Mouse (Mus musculus) forebrain, postnatal 0 days (tissue): Measurements from ENCODE around the gene Mapk10. TPM values are rescaled to one million over a fixed set of nuclear protein-coding genes. Genes with fewer than 3 reads are reported as not detected.
"Not testable (repeated sequence)": the region's sequence is repeated elsewhere in the genome, so short reads cannot be mapped to it uniquely, and the experiment has no call there.

Experiments used
- ATAC-seq: fragments of 200-750 bp; cut with Nextera tagmentation; 2 replicates; pipeline ENCODE4 v1.8.0; 2017; ENCODE audit warnings: mild to moderate bottlenecking, moderate library complexity
- DNase-seq: peaks from one replicate; pipeline ENCODE4 v3.0.0-alpha.2; 2015
- H3K27ac ChIP-seq: fragments of 300-500 bp; sonication (generic); 2 replicates; pipeline ENCODE4 v1.5.1; 2014; ENCODE audit warnings: low read depth, mild to moderate bottlenecking, antibody characterized with exemption, low read length, moderate library complexity, mixed read lengths
- H3K27me3 ChIP-seq: fragments of 300-500 bp; sonication (generic); 2 replicates; pipeline ENCODE4 v1.6.1; 2014; ENCODE audit warnings: mild to moderate bottlenecking, low read length, mixed read lengths; ENCODE audit not compliant: insufficient read depth
- H3K36me3 ChIP-seq: fragments of 300-500 bp; sonication (generic); 2 replicates; pipeline ENCODE4 v1.6.1; 2014; ENCODE audit warnings: mild to moderate bottlenecking, moderate library complexity; ENCODE audit not compliant: insufficient read depth
- H3K4me1 ChIP-seq: fragments of 300-500 bp; sonication (generic); 2 replicates; pipeline ENCODE4 v1.6.1; 2014; ENCODE audit warnings: antibody characterized with exemption; ENCODE audit not compliant: insufficient read depth
- H3K4me2 ChIP-seq: fragments of 300-500 bp; sonication (generic); 2 replicates; pipeline ENCODE4 v1.6.1; 2014; ENCODE audit warnings: low read depth, mild to moderate bottlenecking, moderate library complexity
- H3K4me3 ChIP-seq: fragments of 300-500 bp; sonication (generic); 2 replicates; pipeline ENCODE4 v1.5.1; 2014; ENCODE audit warnings: low read depth, low read length, mixed read lengths
- H3K9ac ChIP-seq: fragments of 300-500 bp; sonication (generic); 2 replicates; pipeline ENCODE4 v1.6.1; 2014; ENCODE audit warnings: mild to moderate bottlenecking
- H3K9me3 ChIP-seq: fragments of 300-500 bp; sonication (generic); 2 replicates; pipeline ENCODE4 v1.6.1; 2016; ENCODE audit warnings: low read length
- CTCF ChIP-seq: sonication (generic); IDR thresholded peaks from 2 replicates; pipeline ENCODE4 v1.5.1; 2016; ENCODE audit warnings: antibody characterized with exemption, control low read depth, low read depth
- WGBS: fragments of 180-500 bp; shearing (Covaris S2); extraction: QIAGEN DNeasy Blood & Tissue Kit; methylation state at CpG from one replicate; pipeline ENCODE4 v1.1.7; 2014; 5-methylcytosine and 5-hydroxymethylcytosine counted together
- polyA plus RNA-seq: library from polyadenylated mRNA; unstranded; fragments of >200 nt; fragmentation: Nextera tagmentation; extraction: Ambion mirVana; gene quantifications from 2 replicates; pipeline ENCODE4 v1.2.1, GENCODE M21; 2015
- total RNA-seq: library from RNA; depleted of rRNA; stranded (reverse); fragments of >200 nt; gene quantifications from 2 replicates; pipeline ENCODE4 v1.2.3, GENCODE M21; 2014

Gene Mapk10
- total and polyA plus RNA-seq, 2 experiments from 2014 or later, result 41.5 to 89.2 TPM

DNA sequence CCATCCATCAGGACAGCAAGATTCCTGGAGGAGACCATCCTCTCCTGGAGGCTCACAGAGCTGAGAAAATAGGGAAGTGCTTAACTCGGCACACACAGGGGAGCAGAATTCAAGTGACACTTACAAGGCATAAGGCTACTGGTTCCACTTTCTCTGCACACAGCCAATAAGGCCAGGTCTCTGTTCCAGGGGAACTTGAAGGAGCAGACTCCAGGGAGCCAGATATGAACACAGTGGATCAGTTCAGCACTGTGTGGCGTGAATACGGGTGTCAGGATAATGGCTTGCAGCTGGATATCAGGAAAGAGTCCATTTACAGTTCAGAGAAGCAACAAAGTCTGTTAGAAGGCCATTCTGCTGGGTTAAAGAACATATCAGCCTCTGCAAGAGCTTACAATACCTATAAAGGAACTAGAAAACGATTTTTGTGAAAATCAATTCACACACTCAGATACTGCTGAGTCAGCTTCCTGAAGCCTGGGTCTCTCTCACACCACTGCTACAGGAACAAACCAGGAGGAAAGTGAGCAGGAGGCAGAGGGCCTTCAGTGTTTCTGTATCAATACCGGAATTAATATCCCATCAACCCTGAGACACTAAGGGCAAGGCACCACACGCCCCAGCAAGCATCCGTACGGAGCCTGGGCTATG, 263.9 kb downstream of the Mapk10 start:
- Histone ChIP-seq H3K4me1 (no peaks in the 10 kb centered on the region), H3K36me3 (peaks cover 3% of the 10 kb centered on the region; the same call in 1 of the 2 replicates), H3K4me2 (no peak overlapping the region), H3K9me3 (no peaks in the 10 kb centered on the region), H3K27ac (0 out of 2 replicates have a peak overlapping the region, but pooled peaks have one; percentile 23), H3K4me3 (no peak overlapping the region), H3K27me3 (no peaks in the 10 kb centered on the region), H3K9ac (no peak overlapping the region)
- no peak for TF ChIP-seq CTCF
- DNase-seq (no peak), ATAC-seq (peak; percentile 21; the same call in 1 of the 2 replicates)
- 75% methylated on average over 8 of the region's 8 CpGs for WGBS

DNA sequence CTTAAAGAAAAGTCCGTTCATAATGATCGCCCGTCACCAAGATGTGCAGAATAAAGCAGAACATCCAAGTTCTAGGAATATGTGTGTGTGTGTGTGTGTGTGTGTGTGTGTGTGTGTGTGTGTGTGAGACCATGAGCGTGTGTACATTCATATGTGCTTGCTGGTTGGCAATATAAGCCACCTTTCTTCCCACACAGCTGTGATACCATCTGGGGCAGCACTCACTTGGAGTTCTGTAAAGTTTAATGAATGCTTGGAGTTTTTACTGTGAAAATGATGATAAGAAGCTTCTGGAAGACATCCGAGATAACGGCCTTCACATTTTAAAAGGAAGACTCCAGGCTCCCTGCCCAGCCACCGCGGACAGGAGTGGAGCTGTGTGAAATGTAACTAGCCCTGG, 264.5 kb downstream of the Mapk10 start:
- no peak for TF ChIP-seq CTCF
- no peak overlapping the region for H3K4me2 ChIP-seq
- no peaks in the 10 kb centered on the region for H3K4me1 ChIP-seq
- H3K27me3 ChIP-seq, result no peaks in the 10 kb centered on the region
- ATAC-seq (peak; percentile 51), DNase-seq (peak; percentile 71)
- 0 out of 2 replicates have a peak overlapping the region, but pooled peaks have one; percentile 23 for H3K27ac ChIP-seq
- H3K4me3 ChIP-seq, result no peak overlapping the region
- no peaks in the 10 kb centered on the region for H3K9me3 ChIP-seq
- H3K36me3 ChIP-seq, result peaks cover 3% of the 10 kb centered on the region; the same call in 1 of the 2 replicates
- no peak overlapping the region for H3K9ac ChIP-seq
- 65% methylated on average over 8 of the region's 8 CpGs for WGBS

DNA sequence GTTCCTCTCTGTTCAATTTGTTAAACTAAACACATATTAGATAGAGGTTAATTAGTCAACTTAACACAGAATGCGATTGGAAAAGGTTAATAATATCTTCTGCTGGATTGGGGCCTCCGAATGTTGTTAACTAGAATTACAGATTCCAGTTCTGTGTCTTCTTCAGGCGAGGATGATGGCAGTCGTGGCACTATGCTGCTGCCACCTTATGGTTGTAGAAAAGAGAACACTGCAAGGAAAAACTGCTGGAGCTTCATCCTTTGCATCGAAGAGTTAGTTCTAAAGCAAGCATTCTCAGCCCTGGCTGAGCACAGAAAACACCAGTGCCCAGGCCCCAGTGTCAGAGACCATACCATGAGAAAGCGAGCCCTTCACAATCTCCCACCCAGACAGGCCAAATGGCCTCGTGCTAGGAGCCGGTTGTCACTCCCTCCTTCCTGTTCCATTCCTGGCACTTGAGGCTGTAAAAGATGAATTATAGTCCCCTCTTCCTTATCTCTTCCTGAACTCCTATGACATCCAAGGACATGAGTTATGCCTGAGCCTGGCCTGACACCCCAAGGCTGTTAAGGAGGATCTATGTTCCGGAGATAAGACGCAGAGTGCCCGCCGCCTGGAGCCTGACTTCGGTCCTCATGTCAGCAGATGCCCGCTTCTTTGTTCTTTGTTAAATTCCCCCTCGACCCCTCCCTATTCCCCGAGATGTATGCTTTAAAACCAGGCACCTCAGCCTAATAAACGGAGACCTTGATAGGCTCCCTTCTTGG, 267.1 kb downstream of the Mapk10 start:
- H3K27me3 ChIP-seq, H3K4me1 ChIP-seq, H3K9me3 ChIP-seq, H3K9ac ChIP-seq, H3K4me3 ChIP-seq, H3K27ac ChIP-seq, H3K4me2 ChIP-seq, H3K36me3 ChIP-seq: not testable (repeated sequence)
- peak; percentile 65; the same call in 1 of the 2 replicates for ATAC-seq
- peak; percentile 68 for TF ChIP-seq CTCF
- peak; percentile 61 for DNase-seq
- 79% methylated on average over 17 of the region's 17 CpGs for WGBS

DNA sequence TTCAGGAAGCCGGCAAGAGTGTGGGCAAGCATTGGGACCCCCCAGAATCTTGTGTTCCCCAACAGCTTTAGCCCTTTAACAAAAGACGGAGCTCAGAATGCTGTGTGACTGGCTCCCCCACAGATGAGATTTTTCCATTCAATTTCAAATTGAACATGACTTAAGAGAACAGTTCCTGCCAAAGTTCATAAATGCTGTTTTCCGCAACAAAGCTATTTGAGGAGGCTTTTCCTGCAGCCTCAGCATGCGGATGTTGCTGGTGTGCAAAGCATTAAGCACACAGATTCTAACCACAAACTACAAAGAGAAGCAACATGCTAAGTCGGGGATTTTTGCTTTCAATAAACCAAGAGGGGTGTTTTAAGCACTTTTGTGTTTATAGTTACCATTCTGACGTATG, 281.0 kb downstream of the Mapk10 start:
- DNase-seq (no peak), ATAC-seq (no peak)
- no peaks in the 10 kb centered on the region for H3K9me3 ChIP-seq
- 42% methylated on average over 6 of the region's 6 CpGs for WGBS
- H3K4me1 ChIP-seq, result no peaks in the 10 kb centered on the region
- H3K9ac ChIP-seq, result no peak overlapping the region
- no peak overlapping the region for H3K27ac ChIP-seq
- peaks cover 7% of the 10 kb centered on the region; the same call in 1 of the 2 replicates for H3K36me3 ChIP-seq
- no peaks in the 10 kb centered on the region for H3K27me3 ChIP-seq
- H3K4me2 ChIP-seq, result no peak overlapping the region
- TF ChIP-seq CTCF, result no peak
- H3K4me3 ChIP-seq, result no peak overlapping the region

DNA sequence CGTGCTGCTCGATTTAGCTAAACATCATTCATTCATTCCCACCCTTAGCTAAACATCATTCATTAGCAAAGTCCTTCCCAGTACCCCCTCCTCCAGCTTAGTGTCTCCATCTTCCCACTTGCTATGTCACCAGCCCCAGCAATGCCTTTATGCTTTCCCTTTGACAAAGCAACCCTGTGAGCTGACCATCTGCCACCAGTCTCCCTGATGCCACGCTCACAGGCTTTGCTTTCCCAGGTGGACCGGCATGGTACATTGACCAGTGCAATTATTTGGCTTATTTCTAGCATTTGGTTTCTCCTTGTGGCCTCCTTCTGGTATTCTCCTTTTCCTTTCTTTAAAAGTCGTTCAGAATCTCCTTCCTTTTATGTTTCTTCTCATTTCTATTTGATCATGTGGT, 284.3 kb downstream of the Mapk10 start:
- Histone ChIP-seq H3K27me3 (no peaks in the 10 kb centered on the region), H3K36me3 (peaks cover 25% of the 10 kb centered on the region), H3K4me1 (no peaks in the 10 kb centered on the region), H3K4me2 (no peak overlapping the region), H3K9me3 (no peaks in the 10 kb centered on the region), H3K27ac (no peak overlapping the region), H3K9ac (no peak overlapping the region), H3K4me3 (no peak overlapping the region)
- no peak for DNase-seq
- no peak for ATAC-seq
- WGBS, result 78% methylated on average over 5 of the region's 5 CpGs
- TF ChIP-seq CTCF, result no peak

DNA sequence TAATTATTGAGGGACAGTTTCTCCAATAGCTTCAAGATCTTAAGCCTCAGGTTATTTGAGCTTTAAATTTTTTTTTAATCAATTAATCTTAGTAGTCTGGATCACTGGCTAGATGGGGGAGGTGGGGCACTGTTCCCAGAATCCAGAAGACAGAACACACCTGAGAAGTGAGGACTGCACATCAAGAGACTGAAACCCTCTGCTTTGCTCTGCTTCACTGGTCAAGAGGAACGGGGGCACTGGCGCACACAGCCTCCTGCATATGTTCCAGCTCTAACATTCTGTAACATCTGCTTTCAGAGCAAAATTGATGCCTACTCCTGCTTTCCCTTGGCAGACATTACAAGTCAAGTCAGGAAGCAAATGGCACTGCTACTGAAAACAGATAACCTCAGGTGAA, 290.9 kb downstream of the Mapk10 start:
- Histone ChIP-seq H3K36me3 (peaks cover 40% of the 10 kb centered on the region), H3K27ac (no peak overlapping the region), H3K27me3 (no peaks in the 10 kb centered on the region), H3K9ac (no peak overlapping the region), H3K9me3 (no peaks in the 10 kb centered on the region), H3K4me2 (no peak overlapping the region), H3K4me3 (no peak overlapping the region), H3K4me1 (no peaks in the 10 kb centered on the region)
- WGBS, result 88% methylated on average over 2 of the region's 2 CpGs
- TF ChIP-seq CTCF, result no peak
- DNase-seq, result no peak
- no peak for ATAC-seq
